Mouse (Mus musculus) embryonic facial prominence, embryonic 13.5 days (tissue): ENCODE measurements around the gene Aplp2. TPM values are rescaled to one million over a fixed set of nuclear protein-coding genes. Genes with fewer than 3 reads are reported as not detected.
A peak's percentile ranks its signal among the peaks of the same experiment; 100 is the strongest.

Experiments
- ATAC-seq: fragments of 200-750 bp; cut with Nextera tagmentation; 2 replicates; pipeline ENCODE4 v1.8.0; 2017; ENCODE audit warnings: low read depth; ENCODE audit not compliant: insufficient number of reproducible peaks, insufficient read depth, low FRiP score, low TSS enrichment
- H3K27ac ChIP-seq: fragments of 300-500 bp; sonication (generic); 2 replicates; pipeline ENCODE4 v1.5.1; 2015; ENCODE audit warnings: moderate library complexity, mild to moderate bottlenecking, inconsistent platforms
- H3K27me3 ChIP-seq: fragments of 300-500 bp; sonication (generic); 2 replicates; pipeline ENCODE4 v1.6.1; 2015; ENCODE audit warnings: mild to moderate bottlenecking, inconsistent platforms
- H3K36me3 ChIP-seq: fragments of 300-500 bp; sonication (generic); 2 replicates; pipeline ENCODE4 v1.6.1; 2015; ENCODE audit warnings: mild to moderate bottlenecking, inconsistent platforms
- H3K4me1 ChIP-seq: fragments of 300-500 bp; sonication (generic); 2 replicates; pipeline ENCODE4 v1.6.1; 2015; ENCODE audit warnings: inconsistent platforms
- H3K4me2 ChIP-seq: fragments of 300-500 bp; sonication (generic); 2 replicates; pipeline ENCODE4 v1.6.1; 2015; ENCODE audit warnings: moderate library complexity, mild to moderate bottlenecking, inconsistent platforms
- H3K4me3 ChIP-seq: fragments of 300-500 bp; sonication (generic); 2 replicates; pipeline ENCODE4 v1.5.1; 2015; ENCODE audit warnings: mild to moderate bottlenecking, inconsistent platforms
- H3K9ac ChIP-seq: fragments of 300-500 bp; sonication (generic); 2 replicates; pipeline ENCODE4 v1.6.1; 2015; ENCODE audit warnings: mild to moderate bottlenecking, inconsistent platforms
- H3K9me3 ChIP-seq: fragments of 300-500 bp; sonication (generic); 2 replicates; pipeline ENCODE4 v1.6.1; 2016; ENCODE audit warnings: inconsistent platforms
- WGBS: fragments of 180-500 bp; shearing (Covaris S2); methylation state at CpG from one replicate; pipeline ENCODE4 v1.1.7; 2015; ENCODE audit warnings: mixed read lengths; 5-methylcytosine and 5-hydroxymethylcytosine counted together
- polyA plus RNA-seq: library from polyadenylated mRNA; unstranded; fragments of >200 nt; fragmentation: Nextera tagmentation; extraction: Ambion mirVana; gene quantifications from 2 replicates; pipeline ENCODE4 v1.2.1, GENCODE M21; 2015

Aplp2 gene
- polyA plus RNA-seq, 1 experiment from 2014 or later, result 210 TPM

- H3K4me2 ChIP-seq, result no peak overlapping the region
- no peak overlapping the region for H3K27ac ChIP-seq
- ATAC-seq, result peak; percentile 89
- H3K36me3 ChIP-seq, result no peaks in the 10 kb centered on the region
- no peak overlapping the region for H3K9ac ChIP-seq
- no peaks in the 10 kb centered on the region for H3K9me3 ChIP-seq
- no peak overlapping the region for H3K4me3 ChIP-seq
- 22% methylated on average over 11 of the region's 11 CpGs for WGBS
- H3K4me1 ChIP-seq, result peaks cover 28% of the 10 kb centered on the region
- no peaks in the 10 kb centered on the region for H3K27me3 ChIP-seq
Observed at GRCm38 (mm10) chr9:31118520-31119298, 92.9 kb downstream of the Aplp2 start.

- no peak for ATAC-seq
- Histone ChIP-seq H3K27ac (no peak overlapping the region), H3K4me3 (no peak overlapping the region), H3K9me3 (no peaks in the 10 kb centered on the region), H3K9ac (no peak overlapping the region), H3K4me1 (peaks cover 28% of the 10 kb centered on the region), H3K4me2 (no peak overlapping the region), H3K27me3 (no peaks in the 10 kb centered on the region), H3K36me3 (no peaks in the 10 kb centered on the region)
- 53% methylated on average over 6 of the region's 6 CpGs for WGBS
Observed at GRCm38 (mm10) chr9:31117488-31117887, 94.1 kb downstream of the Aplp2 start.

- H3K4me3 ChIP-seq, result no peak overlapping the region
- H3K4me2 ChIP-seq, result no peak overlapping the region
- no peak overlapping the region for H3K27ac ChIP-seq
- no peaks in the 10 kb centered on the region for H3K9me3 ChIP-seq
- no peaks in the 10 kb centered on the region for H3K36me3 ChIP-seq
- H3K4me1 ChIP-seq, result peaks cover 28% of the 10 kb centered on the region
- no peaks in the 10 kb centered on the region for H3K27me3 ChIP-seq
- no peak overlapping the region for H3K9ac ChIP-seq
- ATAC-seq, result no peak
- WGBS, result 90% methylated on average over 11 of the region's 11 CpGs
Observed at GRCm38 (mm10) chr9:31117088-31117487, 94.5 kb downstream of the Aplp2 start.

GRCm38 (mm10) chr9:31115586-31115985 is 96.0 kb downstream of the Aplp2 start:
- H3K36me3 ChIP-seq, result no peaks in the 10 kb centered on the region

GRCm38 (mm10) chr9:31108464-31108863 is 103.2 kb downstream of the Aplp2 start:
- H3K4me3 ChIP-seq, result no peak overlapping the region
- H3K9me3 ChIP-seq, result no peaks in the 10 kb centered on the region
- H3K27ac ChIP-seq, result no peak overlapping the region
- no peak overlapping the region for H3K9ac ChIP-seq
- no peaks in the 10 kb centered on the region for H3K36me3 ChIP-seq
- no peaks in the 10 kb centered on the region for H3K27me3 ChIP-seq
- no peak for ATAC-seq
- H3K4me1 ChIP-seq, result no peaks in the 10 kb centered on the region
- no peak overlapping the region for H3K4me2 ChIP-seq
- 90% methylated on average over 8 of the region's 8 CpGs for WGBS

More at GRCm38 (mm10) chr9:31115586-31115985, 96.0 kb downstream of the Aplp2 start:
- Histone ChIP-seq H3K27me3 (no peaks in the 10 kb centered on the region), H3K9ac (no peak overlapping the region), H3K4me2 (no peak overlapping the region), H3K4me1 (peaks cover 22% of the 10 kb centered on the region), H3K4me3 (no peak overlapping the region), H3K27ac (no peak overlapping the region), H3K9me3 (no peaks in the 10 kb centered on the region)
- no peak for ATAC-seq

Other genes with a start within 250 kb of the Aplp2 start
- 6.5 TPM in 2 replicates for gene Zbtb44, start 181.2 kb downstream of the Aplp2 start, polyA plus RNA-seq
- gene St14, start 80.0 kb downstream of the Aplp2 start, polyA plus RNA-seq, result 17.3 and 18.3 TPM in 2 replicates
- 5.5 and 6.5 TPM in 2 replicates for gene Prdm10, start 68.7 kb upstream of the Aplp2 start, polyA plus RNA-seq
- 23.7 and 24.5 TPM in 2 replicates for gene Nfrkb, start 174.4 kb upstream of the Aplp2 start, polyA plus RNA-seq